Mouse (Mus musculus) sigmoid colon, adult 10 weeks (tissue): ENCODE results near the gene Gm47429. TPM values are rescaled to one million over a fixed set of nuclear protein-coding genes. Genes with fewer than 3 reads are reported as not detected.

ENCODE experiments used
- polyA plus RNA-seq: library from polyadenylated mRNA; stranded (reverse); fragments of 350-450 nt; fragmentation: Illumina TruSeq; extraction: RNeasy Lipid Tissue Mini Kit (QIAGEN cat#74804); gene quantifications from one replicate; pipeline ENCODE4 v1.2.3, GENCODE M21; 2014; ENCODE audit warnings: low read depth, low replicate concordance

Gene Gm47429
- polyA plus RNA-seq: not detected

GRCm38 (mm10) chr13:50443812-50444211 is at the start of gene Gm47429:
Gm47429 (minus strand) TSS chr13:50443912.

GRCm38 (mm10) chr13:50467007-50467406 is 23.3 kb upstream of the Gm47429 start, which contains the start of gene Nutm2:
Nutm2 (plus strand) TSS chr13:50467307.

GRCm38 (mm10) chr13:50417389-50418183 is 26.1 kb downstream of the Gm47429 start, which contains the start of gene Fbxw17:
Fbxw17 (plus strand) TSS chr13:50417864.

Other genes starting within 250 kb of the Gm47429 start
- not detected for gene Gm906, start 193.6 kb downstream of the Gm47429 start, polyA plus RNA-seq
- gene Fbxw17, start 26.0 kb downstream of the Gm47429 start, polyA plus RNA-seq: 6.2 TPM
- gene Nutm2, start 23.4 kb upstream of the Gm47429 start, polyA plus RNA-seq: not detected
- gene Gm904, start 199.3 kb upstream of the Gm47429 start, polyA plus RNA-seq: not detected